Mouse (Mus musculus): ENCODE measurements around the gene Ptgir.

Gene Ptgir

DNA sequence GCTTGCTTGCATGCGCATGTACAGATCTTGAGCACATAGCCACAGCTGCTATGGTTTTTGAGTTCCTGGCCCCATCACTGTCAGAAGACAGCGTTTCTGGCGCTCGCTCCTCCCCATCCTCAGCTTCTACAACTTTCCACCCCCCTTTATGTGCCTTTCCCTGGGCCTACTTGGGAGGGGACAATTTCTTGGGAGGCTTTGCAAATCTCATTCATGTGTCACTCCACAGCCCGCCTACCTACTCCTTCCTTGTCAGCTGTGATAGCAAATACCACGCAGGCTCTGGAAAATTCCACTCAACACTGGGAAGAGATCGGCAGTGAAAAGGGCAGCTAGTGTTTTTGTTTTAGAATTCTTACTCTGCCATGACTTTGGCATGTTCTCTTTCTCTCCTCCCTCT is 34.0 kb downstream of the Ptgir start:
- in situ Hi-C loops (cut with MboI) = no loop called here

DNA sequence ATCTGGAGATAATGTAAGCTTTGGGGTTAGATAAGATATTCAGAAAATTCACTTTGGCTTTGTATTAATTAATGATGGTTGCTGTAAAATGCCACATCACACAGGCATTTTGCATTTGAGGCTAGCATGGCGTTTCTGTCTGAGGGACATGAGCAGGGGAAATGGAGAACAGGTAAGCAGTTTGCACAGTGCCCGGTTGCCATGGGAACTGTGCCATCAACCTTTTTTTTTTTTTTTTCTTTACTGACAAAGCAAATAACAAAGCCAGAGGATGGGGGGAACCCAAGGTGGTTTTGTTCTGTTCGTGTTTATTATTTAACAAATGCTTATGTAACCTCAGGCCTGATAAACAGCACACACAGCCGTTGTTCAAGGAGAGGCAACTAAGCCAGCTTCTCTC is 36.6 kb downstream of the Ptgir start:
- in situ Hi-C loops (cut with MboI) = no loop called here

DNA sequence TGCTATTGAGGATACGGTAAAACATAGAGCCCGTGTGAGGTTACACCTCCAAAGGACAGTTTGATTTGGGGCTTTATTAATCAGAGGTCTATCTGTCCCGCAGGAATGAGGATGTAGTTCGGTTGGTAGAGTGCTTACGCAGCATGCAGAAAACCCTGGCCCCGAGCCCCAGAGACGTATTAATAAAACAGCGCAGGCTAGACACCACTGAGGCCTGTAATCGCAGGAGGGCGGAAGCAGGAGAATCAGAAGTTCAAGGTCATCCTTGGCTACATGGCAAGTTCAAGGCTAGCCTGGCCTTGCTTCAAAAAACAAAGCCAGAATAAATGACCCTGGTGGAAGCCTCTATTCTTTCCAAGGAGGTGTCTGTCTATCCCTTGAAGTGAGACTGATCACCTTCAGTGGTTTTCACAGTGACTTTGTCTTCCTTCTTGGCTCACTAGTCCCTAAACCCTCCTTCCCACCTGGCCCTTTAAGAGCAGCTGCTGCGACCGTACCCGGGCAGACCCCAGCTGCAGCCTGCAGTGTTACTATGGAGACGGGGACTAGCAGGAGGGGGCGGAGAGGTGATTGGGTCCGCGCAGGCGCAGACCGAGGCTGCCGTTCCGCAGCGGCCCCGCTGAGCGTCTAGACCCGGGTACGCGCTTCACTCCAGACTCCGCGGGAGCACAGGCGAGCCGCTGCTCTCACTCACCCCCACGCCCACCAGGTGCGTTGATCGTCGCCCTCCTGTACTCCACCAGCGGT is 37.9 kb downstream of the Ptgir start, which contains the start of gene Pnmal2:
Gene Pnmal2, plus strand, starts transcription at position 622 of the 747 bp plus-strand sequence.
- in situ Hi-C loops (cut with MboI) = no loop called here

DNA sequence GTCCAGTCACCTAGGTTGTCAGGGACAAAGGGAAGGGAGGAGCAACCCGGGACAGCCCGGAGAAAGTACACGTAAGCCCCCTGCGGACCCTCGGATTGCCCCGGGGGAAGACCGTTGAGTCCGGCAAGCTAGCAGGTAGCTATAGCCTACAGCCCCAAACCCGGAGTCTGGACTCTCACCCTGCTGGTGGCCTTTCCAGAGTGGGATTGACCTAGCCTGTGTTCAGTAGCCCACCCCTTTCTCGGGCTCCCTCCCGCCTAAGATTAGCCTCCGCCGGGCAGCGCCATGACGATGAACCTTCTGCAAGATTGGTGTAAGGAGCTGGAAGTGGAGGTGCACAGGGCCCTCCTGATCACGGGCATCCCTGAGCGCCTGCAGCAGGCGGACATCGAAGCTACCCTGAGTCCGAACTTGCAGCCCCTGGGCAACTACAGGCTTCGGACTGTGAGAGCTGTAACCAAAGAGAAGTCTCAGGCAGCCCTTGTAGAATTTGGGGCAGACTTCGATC is 38.6 kb downstream of the Ptgir start:
- in situ Hi-C loops (cut with MboI) = no loop called here

DNA sequence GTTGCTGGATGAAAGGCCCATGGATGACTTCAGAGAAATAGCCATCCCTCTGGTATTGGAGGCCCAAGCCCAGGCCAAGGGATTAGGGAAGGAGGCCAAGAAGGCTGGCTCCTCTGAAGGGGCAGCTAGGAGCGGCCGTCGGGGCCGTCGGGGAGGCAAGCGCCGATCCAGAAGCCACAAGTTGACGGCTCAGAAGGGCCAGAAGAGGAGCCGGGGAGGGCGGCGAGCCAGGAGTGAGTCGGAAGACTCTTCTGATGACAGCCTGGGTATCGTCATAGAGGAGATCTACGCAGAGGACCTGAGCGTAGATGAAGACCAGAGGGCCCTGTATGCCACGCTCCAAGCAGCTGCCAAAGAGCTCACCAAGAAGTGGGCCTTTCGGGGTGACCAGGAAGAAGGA is 39.1 kb downstream of the Ptgir start:
- in situ Hi-C loops (cut with MboI) = no loop called here

DNA sequence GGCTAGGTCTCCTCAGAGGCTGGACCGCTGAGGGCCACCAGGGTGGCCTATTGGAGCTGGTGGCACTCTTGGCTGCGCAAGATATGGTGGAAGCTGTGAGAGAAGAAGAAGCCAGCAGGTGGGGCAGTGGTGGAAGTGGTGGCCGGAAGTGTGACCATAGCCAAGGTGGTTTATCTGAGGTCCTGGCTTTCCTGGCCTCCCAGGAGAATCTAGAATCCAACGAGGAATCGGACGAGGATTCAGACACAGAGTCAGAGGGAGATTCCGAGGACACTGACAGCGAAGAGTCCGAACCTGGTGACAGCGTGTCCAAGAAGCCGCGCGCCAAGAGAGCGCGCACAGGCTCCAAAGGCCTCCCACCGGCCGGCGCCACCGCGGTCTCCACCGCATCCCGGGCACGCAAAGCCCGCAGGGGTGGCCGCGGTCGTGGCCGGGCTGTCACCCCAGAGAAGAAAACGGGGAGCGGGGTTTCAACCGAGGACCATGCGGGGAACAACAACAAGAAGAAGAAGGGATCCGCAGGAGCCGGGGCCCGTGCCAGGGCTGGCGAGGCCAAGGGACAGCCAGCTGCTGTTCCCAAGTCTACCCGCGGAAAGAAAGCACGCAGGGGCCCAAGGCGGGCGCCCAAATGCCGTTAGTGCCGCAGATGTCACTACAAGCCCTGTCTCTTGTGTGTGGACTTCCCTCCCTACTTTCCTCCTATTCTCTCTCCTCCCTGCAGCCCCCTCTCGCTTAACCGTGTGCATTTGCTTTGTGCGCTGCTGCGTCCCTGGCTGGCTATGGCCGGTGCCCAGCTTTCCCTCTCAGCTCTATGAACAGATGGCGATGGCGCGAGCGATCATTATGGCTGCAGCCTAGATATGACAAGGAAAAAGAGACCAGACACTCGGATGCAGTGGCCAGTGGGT is 40.4 kb downstream of the Ptgir start:
- in situ Hi-C loops (cut with MboI) = no loop called here

DNA sequence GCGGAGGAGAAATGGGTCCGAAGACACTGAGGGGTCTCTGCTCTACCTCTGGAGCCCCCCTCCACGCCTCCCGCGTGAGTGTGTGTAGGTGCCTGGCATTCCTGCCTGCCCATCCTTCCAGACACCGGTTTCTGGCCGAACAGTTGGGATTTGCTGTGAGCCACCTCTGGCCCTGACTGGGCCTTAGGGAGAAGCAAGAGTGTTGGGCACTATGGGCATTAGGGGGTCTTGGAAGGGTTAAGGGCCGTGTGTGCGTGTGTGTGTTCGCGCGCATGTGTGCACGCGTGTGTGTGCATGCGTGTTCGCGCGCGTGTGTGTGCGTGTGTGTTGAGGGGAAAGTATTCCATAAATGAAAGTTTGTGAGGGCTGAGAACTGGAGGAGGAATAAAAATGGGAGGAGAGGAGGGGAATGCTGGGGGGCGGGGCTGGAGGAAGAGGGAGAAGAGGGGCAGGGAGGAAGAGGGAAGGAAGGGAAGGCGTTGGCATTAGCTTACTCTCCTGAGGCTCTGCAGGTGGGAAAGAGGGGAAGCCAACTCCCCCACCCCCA is 41.1 kb downstream of the Ptgir start:
- in situ Hi-C loops (cut with MboI) = no loop called here

DNA sequence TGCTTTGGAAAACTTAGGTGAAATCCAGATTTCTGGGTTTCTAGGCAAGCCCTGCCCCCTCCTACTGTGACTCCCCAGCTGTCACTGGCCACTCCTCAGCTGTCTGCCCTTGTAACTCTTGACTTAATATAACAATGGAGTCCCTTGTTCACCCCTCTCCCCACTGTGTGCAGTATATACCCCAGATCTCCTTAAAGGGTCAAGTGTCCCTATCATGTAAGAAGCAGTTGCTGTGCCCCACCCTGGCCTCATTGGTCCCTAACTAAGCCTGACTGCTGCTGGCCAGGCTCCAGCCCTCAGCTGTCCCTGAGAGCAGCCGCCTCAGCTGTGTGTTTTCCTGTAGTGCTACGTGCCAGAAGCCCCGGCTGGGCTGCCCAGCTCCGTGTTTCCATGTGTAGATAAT is 41.7 kb downstream of the Ptgir start:
- in situ Hi-C loops (cut with MboI) = no loop called here

DNA sequence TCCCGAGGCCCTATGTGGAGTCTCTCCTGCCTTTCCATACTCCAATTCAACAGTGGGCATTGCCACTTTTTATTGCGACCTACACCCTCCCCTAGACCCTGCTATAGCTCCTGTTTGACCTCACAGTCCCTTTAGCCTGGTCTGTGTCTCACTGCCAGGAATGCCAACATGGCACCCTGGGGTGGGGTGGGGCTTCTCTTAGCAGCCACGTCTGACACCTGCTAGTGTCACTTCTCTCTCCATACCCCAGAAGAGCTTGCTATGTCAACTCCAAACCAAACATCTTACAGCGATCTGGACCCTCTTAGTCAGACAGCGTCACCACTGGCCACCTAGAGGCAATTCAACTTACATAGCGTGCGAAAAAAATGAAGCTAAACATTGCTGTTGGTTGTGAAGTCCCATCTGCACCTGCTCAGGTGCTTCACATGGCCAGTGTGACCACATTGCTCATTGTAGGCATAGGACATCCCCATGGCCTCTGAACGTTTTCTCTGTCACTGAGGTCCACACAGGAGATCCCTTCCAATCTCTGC is 42.7 kb downstream of the Ptgir start:
- in situ Hi-C loops (cut with MboI) = no loop called here

DNA sequence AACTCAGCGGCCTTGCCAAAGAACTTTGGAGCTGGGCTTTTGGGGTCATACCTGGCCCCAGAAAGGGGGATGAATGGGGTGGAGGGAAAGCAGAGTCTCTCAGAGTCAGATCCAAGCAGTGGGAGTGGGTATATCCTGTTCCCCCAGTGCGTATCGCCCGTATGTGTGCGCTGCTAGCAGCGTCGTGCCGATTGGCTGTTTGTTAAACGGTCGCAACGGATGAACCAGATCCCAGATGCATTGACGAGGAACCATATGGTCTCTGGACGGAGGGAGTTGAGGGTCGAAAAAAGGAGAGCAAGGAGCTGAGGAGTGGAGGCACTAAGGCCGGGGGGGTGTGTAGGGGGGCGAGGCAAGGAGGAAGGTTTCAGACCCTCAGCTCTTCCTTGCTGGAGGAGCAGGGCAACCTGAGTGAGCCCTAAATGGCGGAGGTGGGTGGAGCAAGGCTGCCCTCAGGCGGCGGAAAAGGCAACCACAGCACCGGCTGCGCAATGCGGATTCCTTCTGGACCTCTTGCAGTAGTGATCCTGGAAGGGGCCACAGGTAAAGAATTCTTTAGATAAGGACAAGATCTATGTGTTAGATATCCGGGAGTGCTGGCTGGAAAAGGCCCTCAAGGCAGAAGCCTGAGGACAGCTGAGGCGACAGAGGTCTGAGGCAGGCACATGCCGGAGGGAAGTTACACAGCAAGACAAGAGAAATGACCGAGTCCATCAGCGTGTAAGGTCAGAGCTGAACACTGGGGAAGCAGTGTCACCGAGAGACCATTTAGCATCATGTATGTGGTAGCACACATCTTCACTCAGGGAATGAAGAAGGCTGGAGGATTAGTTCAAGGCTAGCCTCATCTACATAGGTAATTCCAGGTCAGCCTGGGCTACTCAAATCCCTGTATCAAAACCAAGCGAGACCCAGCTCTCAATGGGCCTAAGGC is 43.9 kb downstream of the Ptgir start:
- in situ Hi-C loops (cut with MboI) = loop anchor here (5.0 kb wide), 1 partner anchor 52 kb away; no protein-coding TSS in a partner anchor

DNA sequence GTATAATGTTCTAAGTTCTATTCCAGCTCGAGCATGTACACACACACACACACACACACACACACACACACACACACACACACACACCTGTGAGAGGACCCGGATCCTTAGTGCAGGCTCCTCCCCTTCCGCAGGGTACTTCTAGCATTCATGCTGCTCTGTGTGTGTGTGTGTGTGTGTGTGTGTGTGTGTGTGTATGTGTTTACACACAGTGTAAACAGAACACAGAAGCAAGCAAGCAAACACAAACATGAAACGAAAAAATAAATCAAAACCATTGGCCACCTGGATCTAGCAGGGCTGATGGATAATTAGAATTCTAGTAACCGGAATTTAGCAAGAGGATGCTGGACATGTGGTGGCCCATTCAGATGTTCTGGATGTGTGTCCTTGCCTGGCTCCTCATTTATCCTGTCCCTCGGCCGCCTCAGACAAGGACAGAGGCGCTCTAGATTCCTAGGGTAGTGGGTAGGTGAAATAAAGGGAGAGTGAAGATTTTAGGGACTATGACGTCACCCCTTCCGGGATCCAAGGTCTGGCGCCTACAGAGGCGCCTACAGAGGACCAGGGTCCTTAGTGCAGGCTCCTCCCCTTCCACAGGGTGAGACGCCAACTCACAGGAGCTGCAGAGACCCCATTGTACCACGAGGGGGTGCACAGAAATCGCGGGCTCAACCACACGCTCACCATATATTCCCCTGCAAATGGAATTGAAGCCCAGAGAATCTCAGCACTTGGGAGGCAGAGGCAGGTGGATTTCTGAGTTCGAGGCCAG is 44.8 kb downstream of the Ptgir start:
- in situ Hi-C loops (cut with MboI) = loop anchor here (5.0 kb wide), 1 partner anchor 51 kb away; no protein-coding TSS in a partner anchor

DNA sequence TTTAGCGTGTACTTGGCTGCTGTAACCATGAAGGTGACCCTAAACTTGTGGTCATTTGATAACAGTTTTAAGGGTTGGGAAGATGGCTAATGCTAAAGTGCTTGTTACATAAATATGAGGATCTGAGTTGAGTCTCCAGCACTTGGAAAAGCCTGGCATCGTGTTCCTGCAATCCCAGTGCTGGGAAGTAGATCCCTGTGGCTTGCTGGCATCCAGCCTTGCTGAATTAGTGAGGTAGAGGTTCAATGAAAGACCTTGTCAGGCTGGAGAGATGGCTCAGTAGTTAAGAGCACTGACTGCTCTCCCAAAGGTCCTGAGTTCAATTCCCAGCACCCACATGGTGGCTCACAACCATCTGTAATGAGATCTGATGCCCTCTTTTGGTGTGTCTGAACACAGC is 47.5 kb downstream of the Ptgir start:
- in situ Hi-C loops (cut with MboI) = loop anchor here (5.0 kb wide), 1 partner anchor 49 kb away; no protein-coding TSS in a partner anchor

DNA sequence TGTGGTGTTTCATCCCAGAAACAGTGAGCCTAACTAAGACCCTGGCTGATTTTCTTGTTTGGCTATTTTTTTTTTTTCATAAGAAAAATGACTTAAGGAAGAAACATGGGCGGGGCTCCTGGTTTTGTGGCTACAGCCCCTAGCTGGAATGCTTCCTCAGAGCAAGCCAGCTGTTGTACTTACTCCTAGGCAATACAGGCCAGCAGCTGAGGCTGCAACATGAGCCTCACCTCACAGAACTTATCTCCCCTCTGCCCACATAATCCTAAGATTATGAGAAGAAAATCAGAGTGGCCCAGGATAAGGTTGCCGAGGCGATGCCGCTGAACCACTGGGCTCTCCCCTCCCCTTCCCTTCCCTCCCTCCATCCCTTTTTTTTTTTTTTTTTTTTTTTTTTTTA is 49.4 kb downstream of the Ptgir start:
- in situ Hi-C loops (cut with MboI) = no loop called here

DNA sequence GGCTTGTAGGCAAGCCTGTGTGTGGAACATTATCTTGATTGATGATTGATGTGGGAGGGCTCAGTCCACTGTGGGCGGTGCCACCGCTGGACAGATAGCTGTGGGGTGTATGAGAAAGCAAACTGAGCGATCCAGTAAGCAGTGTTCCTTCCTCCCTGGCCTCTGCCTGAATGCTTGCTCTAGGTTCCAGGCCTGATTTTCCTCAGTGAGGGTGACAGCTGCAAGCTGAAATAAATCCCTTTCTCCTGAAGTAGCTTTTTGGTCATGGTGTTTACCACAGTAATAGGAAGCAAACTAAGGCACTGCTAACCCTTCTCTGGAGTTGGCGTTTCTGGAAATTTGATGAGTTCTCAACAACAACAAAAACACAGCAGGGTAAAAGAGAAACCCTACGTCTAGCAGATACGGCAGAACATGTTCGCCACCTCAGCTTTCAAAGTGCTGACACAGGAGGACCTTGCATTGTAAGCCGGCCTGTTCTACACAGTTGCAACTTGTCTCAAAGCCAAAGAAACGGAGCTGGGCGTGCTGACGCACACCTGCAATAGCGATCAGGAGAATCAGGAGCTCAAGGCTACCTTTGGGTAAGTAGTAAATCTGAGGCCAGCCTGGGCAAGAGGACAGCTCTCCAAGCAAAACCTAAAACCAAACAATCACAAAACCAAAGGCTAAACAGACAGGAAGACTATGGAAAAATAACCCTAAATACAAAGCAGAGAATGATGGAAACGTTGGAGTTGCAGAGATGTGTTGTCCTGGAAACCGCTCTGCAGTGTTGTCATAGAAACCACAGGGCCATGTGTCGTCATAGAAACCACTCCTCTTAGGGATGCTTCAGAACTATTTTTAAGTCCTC is 50.3 kb downstream of the Ptgir start:
- in situ Hi-C loops (cut with MboI) = no loop called here

DNA sequence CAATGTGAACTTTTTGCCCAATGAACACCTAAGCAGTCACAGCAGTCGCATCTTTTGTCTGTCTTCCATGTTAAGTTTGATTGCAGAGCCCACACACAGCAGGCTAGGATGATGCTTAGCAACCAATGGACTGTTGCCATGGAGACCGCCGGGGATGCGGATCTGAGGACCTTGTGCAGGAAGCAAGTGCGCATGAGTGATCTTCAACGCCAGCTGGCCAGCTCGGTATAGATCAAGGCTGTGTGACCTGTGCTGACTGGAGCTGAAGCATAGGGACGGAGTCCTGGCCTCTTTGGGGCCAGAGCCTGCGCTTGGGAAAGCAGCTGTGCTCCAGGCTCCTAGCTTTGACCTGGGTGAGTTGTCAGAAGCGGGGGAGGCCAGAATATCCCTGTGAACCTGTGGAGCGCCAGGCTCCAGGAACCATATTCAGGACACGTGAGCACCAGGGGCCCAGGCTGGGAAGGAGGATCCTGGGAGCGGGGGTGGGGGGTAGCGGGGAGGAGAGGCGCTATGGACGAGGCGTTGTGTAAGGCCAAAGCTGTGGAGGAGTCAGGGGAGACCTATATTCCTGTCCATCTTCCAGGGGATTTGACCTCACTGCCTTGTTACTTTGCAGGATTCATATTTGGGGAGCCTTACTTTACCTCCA is 53.4 kb downstream of the Ptgir start, which contains the start of gene Pnmal1:
Gene Pnmal1, plus strand, starts transcription at position 141 of the 649 bp plus-strand sequence.
- in situ Hi-C loops (cut with MboI) = no loop called here

All from mature B cell (primary cell).